Mouse (Mus musculus): ENCODE data around the gene Armc8.

GRCm38 (mm10) chr9:99485144-99485543 lies 83.6 kb downstream of the Armc8 start:
- TF ChIP-seq POLR2A (IDR thresholded peaks at IDR 0.05; ENCODE audit: insufficient read length, low read depth): no peak
- TF ChIP-seq POLR2AphosphoS2 (IDR thresholded peaks at IDR 0.05; ENCODE audit: insufficient read length, low read depth): no peak
- no peak for TF ChIP-seq TCF12 (IDR thresholded peaks at IDR 0.05; ENCODE audit: insufficient read depth, poor library complexity, severe bottlenecking)
